ENCODE assay signal across 8 mouse cellular contexts in genomic region chr9:107634406-107635278, GRCm38 (mm10). TPM values are rescaled to one million over a fixed set of nuclear protein-coding genes. Genes with fewer than 3 reads are reported as not detected.
A peak's percentile ranks its signal among the peaks of the same experiment; 100 is the strongest.
DNase-seq lines count a peak whose midpoint lies in the region; ATAC-seq and TF ChIP-seq lines count a peak whose summit lies in the region.

No protein-coding gene starts in this region.

- 2% methylated on average over 35 of the region's 35 CpGs for WGBS in lung, embryonic 14.5 days
- under 1% methylated on average over 34 of the region's 35 CpGs for WGBS in hindbrain, embryonic 14.5 days
- WGBS in midbrain, postnatal 0 days: under 1% methylated on average over 35 of the region's 35 CpGs

- H3K4me2 ChIP-seq in lung, embryonic 14.5 days: peak overlapping the region; percentile 99
- H3K4me2 ChIP-seq in hindbrain, embryonic 14.5 days (replicated peaks): peak overlapping the region; percentile 98
- H3K4me2 ChIP-seq in midbrain, postnatal 0 days (ENCODE audit: low read depth, low read length, poor library complexity, severe bottlenecking): peak overlapping the region; percentile 98

- no peak; the same call in 1 of the 2 replicates for ATAC-seq in lung, embryonic 14.5 days (ENCODE audit: insufficient read depth)
- no peak for ATAC-seq in hindbrain, embryonic 14.5 days (ENCODE audit: low FRiP score)
- peak; percentile 1; the same call in 1 of the 2 replicates for ATAC-seq in midbrain, postnatal 0 days (ENCODE audit: low FRiP score)
- ATAC-seq in megakaryocyte progenitor cell, adult 5-6 weeks (replicated peaks; ENCODE audit: poor library complexity): no peak

- H3K27ac ChIP-seq in lung, embryonic 14.5 days (ENCODE audit: low read depth): peak overlapping the region; percentile 93
- peak overlapping the region; percentile 48 for H3K27ac ChIP-seq in cortical plate, adult 2 months (ENCODE audit: insufficient read depth, low read length)
- H3K27ac ChIP-seq in hindbrain, embryonic 14.5 days: peak overlapping the region; percentile 93
- peak overlapping the region; percentile 95 for H3K27ac ChIP-seq in midbrain, postnatal 0 days (ENCODE audit: low read depth, low read length)

- H3K4me1 ChIP-seq in lung, embryonic 14.5 days (ENCODE audit: insufficient read depth): peaks cover 28% of the 10 kb centered on the region
- H3K4me1 ChIP-seq in cortical plate, adult 2 months (ENCODE audit: control insufficient read depth, insufficient read depth, low read length): peaks cover 4% of the 10 kb centered on the region
- H3K4me1 ChIP-seq in hindbrain, embryonic 14.5 days (replicated peaks; ENCODE audit: control insufficient read depth, insufficient read depth, low read length): peaks cover 51% of the 10 kb centered on the region
- peaks cover 33% of the 10 kb centered on the region for H3K4me1 ChIP-seq in midbrain, postnatal 0 days (ENCODE audit: insufficient read depth, low read length)

- H3K9ac ChIP-seq in lung, embryonic 14.5 days: peak overlapping the region; percentile 90
- peak overlapping the region; percentile 82 for H3K9ac ChIP-seq in hindbrain, embryonic 14.5 days
- H3K9ac ChIP-seq in midbrain, postnatal 0 days (replicated peaks; ENCODE audit: low read length, poor library complexity, severe bottlenecking): peak overlapping the region; percentile 87

- H3K36me3 ChIP-seq in lung, embryonic 14.5 days (ENCODE audit: insufficient read depth): 0 out of 2 replicates have a peak, but pooled peaks cover 4% of the 10 kb centered on the region
- no peaks in the 10 kb centered on the region for H3K36me3 ChIP-seq in hindbrain, embryonic 14.5 days (replicated peaks; ENCODE audit: control insufficient read depth, insufficient read depth)
- no peaks in the 10 kb centered on the region for H3K36me3 ChIP-seq in midbrain, postnatal 0 days (ENCODE audit: insufficient read depth, low read length)

- no peaks in the 10 kb centered on the region for H3K27me3 ChIP-seq in lung, embryonic 14.5 days (ENCODE audit: insufficient read depth, low read length)
- H3K27me3 ChIP-seq in hindbrain, embryonic 14.5 days (ENCODE audit: control insufficient read depth, insufficient read depth, low read length): no peaks in the 10 kb centered on the region
- H3K27me3 ChIP-seq in midbrain, postnatal 0 days (ENCODE audit: insufficient read depth, low read length): no peaks in the 10 kb centered on the region

- no peaks in the 10 kb centered on the region for H3K9me3 ChIP-seq in lung, embryonic 14.5 days (ENCODE audit: low read depth, low read length)
- no peaks in the 10 kb centered on the region for H3K9me3 ChIP-seq in hindbrain, embryonic 14.5 days (ENCODE audit: control insufficient read depth, low read length)
- H3K9me3 ChIP-seq in midbrain, postnatal 0 days (ENCODE audit: low read length): no peaks in the 10 kb centered on the region

- intact Hi-C loops in left cerebral cortex, postnatal 25 days (cut with DNase I): no loop called here

- peak; percentile 14; the same call in 1 of the 2 replicates for TF ChIP-seq CTCF in lung, embryonic 14.5 days (IDR thresholded peaks at IDR 0.05; ENCODE audit: low read depth)
- no peak for TF ChIP-seq CTCF in cortical plate, adult 2 months (IDR thresholded peaks at IDR 0.05; ENCODE audit: extremely low read depth, insufficient read depth, low read length)
- TF ChIP-seq CTCF in midbrain, postnatal 0 days (IDR thresholded peaks at IDR 0.05): no peak

- peak overlapping the region; percentile 85 for H3K4me3 ChIP-seq in lung, embryonic 14.5 days (ENCODE audit: low read depth, low read length)
- peak overlapping the region; percentile 62 for H3K4me3 ChIP-seq in cortical plate, adult 2 months (ENCODE audit: insufficient read depth, low read length)
- H3K4me3 ChIP-seq in hindbrain, embryonic 14.5 days (replicated peaks; ENCODE audit: low read length): peak overlapping the region; percentile 69
- peak overlapping the region; percentile 80 for H3K4me3 ChIP-seq in midbrain, postnatal 0 days (ENCODE audit: low read depth, low read length)

- DNase-seq in lung, embryonic 14.5 days: no peak
- DNase-seq in lung, adult 18-20 months: no peak
- DNase-seq in hindbrain, embryonic 14.5 days (ENCODE audit: low spot score): peak; percentile 32
- no peak for DNase-seq in midbrain, postnatal 0 days (ENCODE audit: low spot score)
- no peak for DNase-seq in left cerebral cortex, postnatal 25 days (ENCODE audit: low spot score in 2 of 2)
- DNase-seq in kidney, adult 18-20 months: no peak

- no peak for TF ChIP-seq POLR2A in cortical plate, adult 2 months (IDR thresholded peaks at IDR 0.05; ENCODE audit: extremely low read depth, insufficient read depth, low read length)

RNA-seq across cellular contexts. Expression of gene Gnai2, which starts 0.5 kb away (rescaled TPM):
- 408 and 419 TPM in 2 replicates for polyA plus RNA-seq in lung, embryonic 14.5 days (2014; fragmentation: Nextera tagmentation; extraction: Ambion mirVana)
- 283 and 286 TPM in 2 replicates for polyA plus RNA-seq in cortical plate, adult 2 months (2012; rRNA removed)
- 282 and 291 TPM in 2 replicates for polyA plus RNA-seq in hindbrain, embryonic 14.5 days (2014; fragmentation: Nextera tagmentation; extraction: Ambion mirVana)
- 224 and 241 TPM in 2 replicates for total RNA-seq in midbrain, postnatal 0 days (2014; rRNA removed)
- 260 and 264 TPM in 2 replicates for polyA plus RNA-seq in midbrain, postnatal 0 days (2015; fragmentation: Nextera tagmentation; extraction: Ambion mirVana)
- 100 to 1,000 TPM; 214 to 221 TPM for total RNA-seq in left cerebral cortex, postnatal 25 days (2021)
- total RNA-seq in megakaryocyte progenitor cell, adult 5-6 weeks (2015): 333 and 362 TPM in 2 replicates
- 423 and 432 TPM in 2 replicates for total RNA-seq in megakaryocyte progenitor cell, adult 5-6 weeks (2017)

RNA-seq across cellular contexts. Expression of gene Sema3b, which starts 25.6 kb away (rescaled TPM):
- 5.1 and 5.3 TPM in 2 replicates for polyA plus RNA-seq in lung, embryonic 14.5 days (2014; fragmentation: Nextera tagmentation; extraction: Ambion mirVana)
- 2.4 and 4.3 TPM in 2 replicates for polyA plus RNA-seq in cortical plate, adult 2 months (2012; rRNA removed)
- 4.2 and 4.5 TPM in 2 replicates for polyA plus RNA-seq in hindbrain, embryonic 14.5 days (2014; fragmentation: Nextera tagmentation; extraction: Ambion mirVana)
- 5.7 and 16.7 TPM in 2 replicates for total RNA-seq in midbrain, postnatal 0 days (2014; rRNA removed)
- 4.0 and 5.1 TPM in 2 replicates for polyA plus RNA-seq in midbrain, postnatal 0 days (2015; fragmentation: Nextera tagmentation; extraction: Ambion mirVana)
- total RNA-seq in left cerebral cortex, postnatal 25 days (2021): 1 to 10 TPM; 3.4 to 3.5 TPM
- not detected in 2 replicates for total RNA-seq in megakaryocyte progenitor cell, adult 5-6 weeks (2015)
- total RNA-seq in megakaryocyte progenitor cell, adult 5-6 weeks (2017): not detected in 2 replicates

RNA-seq across cellular contexts. Expression of gene Slc38a3, which starts 34.7 kb away (rescaled TPM):
- 3.6 and 4.8 TPM in 2 replicates for polyA plus RNA-seq in lung, embryonic 14.5 days (2014; fragmentation: Nextera tagmentation; extraction: Ambion mirVana)
- 134 and 156 TPM in 2 replicates for polyA plus RNA-seq in cortical plate, adult 2 months (2012; rRNA removed)
- 48.3 and 48.5 TPM in 2 replicates for polyA plus RNA-seq in hindbrain, embryonic 14.5 days (2014; fragmentation: Nextera tagmentation; extraction: Ambion mirVana)
- 70.0 and 94.5 TPM in 2 replicates for total RNA-seq in midbrain, postnatal 0 days (2014; rRNA removed)
- 37.6 and 44.6 TPM in 2 replicates for polyA plus RNA-seq in midbrain, postnatal 0 days (2015; fragmentation: Nextera tagmentation; extraction: Ambion mirVana)
- 10 to 100 TPM; 69.9 to 81.4 TPM for total RNA-seq in left cerebral cortex, postnatal 25 days (2021)
- not detected in 2 replicates for total RNA-seq in megakaryocyte progenitor cell, adult 5-6 weeks (2015)
- not detected in 2 replicates for total RNA-seq in megakaryocyte progenitor cell, adult 5-6 weeks (2017)

RNA-seq across cellular contexts. Expression of gene Gnat1, which starts 44.9 kb away (rescaled TPM):
- polyA plus RNA-seq in lung, embryonic 14.5 days (2014; fragmentation: Nextera tagmentation; extraction: Ambion mirVana): 0.72 and 0.89 TPM in 2 replicates
- 0.40 and 0.42 TPM in 2 replicates for polyA plus RNA-seq in cortical plate, adult 2 months (2012; rRNA removed)
- 1.3 TPM in 2 replicates for polyA plus RNA-seq in hindbrain, embryonic 14.5 days (2014; fragmentation: Nextera tagmentation; extraction: Ambion mirVana)
- 0.52 and 0.55 TPM in 2 replicates for total RNA-seq in midbrain, postnatal 0 days (2014; rRNA removed)
- polyA plus RNA-seq in midbrain, postnatal 0 days (2015; fragmentation: Nextera tagmentation; extraction: Ambion mirVana): 2.3 and 2.6 TPM in 2 replicates
- total RNA-seq in left cerebral cortex, postnatal 25 days (2021): under 1 TPM; 0.18 to 0.21 TPM
- total RNA-seq in megakaryocyte progenitor cell, adult 5-6 weeks (2015): 0.12 TPM in 1 of 2 replicates, not detected in the other
- total RNA-seq in megakaryocyte progenitor cell, adult 5-6 weeks (2017): not detected in 2 replicates

RNA-seq across cellular contexts. Expression of gene Ifrd2, which starts 47.2 kb away (rescaled TPM):
- 57.9 and 64.6 TPM in 2 replicates for polyA plus RNA-seq in lung, embryonic 14.5 days (2014; fragmentation: Nextera tagmentation; extraction: Ambion mirVana)
- polyA plus RNA-seq in cortical plate, adult 2 months (2012; rRNA removed): 16.3 and 18.6 TPM in 2 replicates
- 11.2 and 16.5 TPM in 2 replicates for polyA plus RNA-seq in hindbrain, embryonic 14.5 days (2014; fragmentation: Nextera tagmentation; extraction: Ambion mirVana)
- 8.4 and 8.9 TPM in 2 replicates for total RNA-seq in midbrain, postnatal 0 days (2014; rRNA removed)
- polyA plus RNA-seq in midbrain, postnatal 0 days (2015; fragmentation: Nextera tagmentation; extraction: Ambion mirVana): 6.5 and 7.5 TPM in 2 replicates
- 10 to 100 TPM; 11.1 to 13.3 TPM for total RNA-seq in left cerebral cortex, postnatal 25 days (2021)
- 68.0 and 93.4 TPM in 2 replicates for total RNA-seq in megakaryocyte progenitor cell, adult 5-6 weeks (2015)
- 31.5 and 72.4 TPM in 2 replicates for total RNA-seq in megakaryocyte progenitor cell, adult 5-6 weeks (2017)
